Mouse (Mus musculus): ENCODE measurements at regions not wholly inside any gene's neighbourhood (a gene's known extent, or its start where the extent isn't known, plus 50 kb on each side); places are given as distances from the start of the nearest gene placed in this dataset.

DNA sequence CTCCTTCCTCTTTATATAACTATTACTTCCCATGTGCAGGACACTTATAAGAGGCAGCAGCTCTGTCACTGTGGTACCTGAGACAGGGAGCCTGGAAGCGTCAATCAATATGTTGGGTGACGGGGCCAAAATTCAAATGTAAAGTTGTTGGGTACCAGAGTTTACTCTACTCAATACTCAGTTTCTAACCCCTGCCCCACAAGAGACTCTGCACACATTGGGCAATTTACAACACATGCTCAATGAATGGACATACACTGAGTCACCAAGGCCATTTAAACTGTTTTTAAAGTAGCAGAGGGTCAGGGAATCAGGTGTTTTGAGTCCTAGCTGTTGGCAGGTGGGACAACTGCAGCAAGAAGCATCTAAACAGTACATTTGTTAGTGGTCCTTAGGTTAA lies 176.4 kb upstream of the Sall1 start:
- DNase-seq (ENCODE audit: extremely low spot score, low read depth, low spot score), result no peak

DNA sequence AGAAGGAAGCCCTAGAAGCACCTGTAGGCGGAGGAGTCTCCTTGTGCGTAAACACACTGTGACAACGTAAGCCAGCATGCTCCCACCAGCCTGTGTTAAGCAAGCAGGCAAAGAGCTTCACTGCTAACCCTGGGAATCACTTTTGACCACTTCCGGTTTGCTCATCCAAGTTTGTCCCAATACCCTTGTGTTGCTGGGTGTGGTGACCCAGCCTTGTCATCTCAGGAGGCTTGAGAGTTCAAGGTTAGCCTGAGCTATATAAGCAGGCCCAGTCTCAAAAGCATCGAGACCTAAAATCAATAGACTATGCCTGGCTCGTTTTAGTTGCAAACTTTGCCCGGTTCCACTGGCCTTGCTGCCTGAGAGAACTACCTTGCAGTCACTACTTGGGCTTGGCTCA lies 175.2 kb upstream of the Sall1 start:
- DNase-seq (ENCODE audit: extremely low spot score, low read depth, low spot score), result no peak

DNA sequence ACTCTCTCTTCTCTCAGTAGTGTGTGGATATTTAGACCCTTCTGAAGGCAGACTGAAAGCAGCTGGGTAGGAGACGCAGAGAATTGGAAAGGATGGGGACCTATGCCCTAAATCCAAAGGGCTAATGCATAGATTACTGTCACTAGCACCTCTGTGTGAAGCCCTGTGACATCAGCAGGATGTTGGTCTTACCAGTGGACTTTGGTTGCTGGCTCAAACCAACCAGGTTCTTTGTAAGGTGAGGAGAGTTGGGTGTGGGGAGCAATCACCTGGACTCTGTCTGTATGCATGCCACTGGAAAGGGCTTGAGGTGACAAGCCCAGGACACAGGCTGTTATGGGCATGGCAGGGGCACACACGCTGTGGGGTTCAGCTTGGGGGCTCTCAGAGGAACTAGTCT lies 173.7 kb upstream of the Sall1 start:
- DNase-seq (ENCODE audit: extremely low spot score, low read depth, low spot score), result no peak

DNA sequence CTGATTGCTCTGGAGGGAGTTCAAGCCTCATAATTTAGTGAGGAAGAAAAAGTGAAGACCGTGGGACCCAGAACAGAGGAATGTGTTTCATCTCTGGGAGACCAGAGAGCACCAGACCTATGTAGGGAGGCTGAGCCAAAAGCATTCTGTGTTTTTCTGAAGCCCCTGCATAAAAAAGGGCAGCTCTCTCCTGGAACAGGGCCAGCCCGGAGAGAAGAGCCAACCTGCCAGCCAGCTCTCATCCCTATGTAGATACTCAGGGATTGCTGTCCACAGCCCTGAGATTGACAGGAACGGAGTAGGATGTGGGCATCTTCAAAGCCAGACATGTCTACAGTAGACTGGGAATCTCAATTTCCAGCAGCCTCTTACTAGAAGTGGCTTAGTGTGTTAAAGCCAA lies 168.0 kb upstream of the Sall1 start:
- no peak for DNase-seq (ENCODE audit: extremely low spot score, low read depth, low spot score)

DNA sequence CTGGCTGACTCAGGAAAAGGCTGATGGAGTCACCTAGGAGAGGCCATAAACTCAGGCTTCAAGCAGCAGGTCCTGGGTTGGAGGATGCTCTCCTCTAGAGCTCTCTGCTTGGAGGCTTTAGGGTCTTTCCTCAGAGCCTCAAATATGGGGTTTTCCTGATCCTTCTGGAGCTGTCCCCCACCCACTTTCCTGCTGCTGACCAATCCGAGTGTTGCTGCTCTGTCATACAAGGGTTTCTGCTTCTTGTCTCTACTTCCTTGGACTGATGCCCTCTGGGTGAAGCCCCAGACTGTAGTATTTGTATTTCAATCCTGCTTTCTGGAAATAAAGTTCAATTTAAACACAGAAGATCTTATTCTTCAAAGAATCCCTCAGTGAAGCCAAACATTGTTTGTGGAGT lies 166.7 kb upstream of the Sall1 start:
- no peak for DNase-seq (ENCODE audit: extremely low spot score, low read depth, low spot score)

DNA sequence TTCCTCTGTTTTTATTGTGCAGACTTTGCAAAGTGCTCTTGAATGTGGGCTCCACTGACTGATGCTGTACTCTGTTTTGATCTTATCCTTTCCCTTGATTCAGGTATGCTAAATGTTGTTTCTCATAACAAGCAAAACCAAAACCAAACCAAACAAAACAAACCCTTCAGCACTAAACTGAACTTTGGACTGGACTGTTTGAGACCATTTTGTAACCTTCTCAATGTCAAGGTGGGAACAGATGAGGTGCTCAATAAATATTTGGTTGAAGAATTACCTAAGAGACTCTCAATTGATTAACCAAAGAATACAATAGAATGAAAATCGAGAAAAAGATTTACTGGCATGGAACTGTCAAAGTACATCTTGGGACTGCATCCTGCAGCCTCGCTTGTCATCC lies 163.9 kb upstream of the Sall1 start:
- no peak for DNase-seq (ENCODE audit: extremely low spot score, low read depth, low spot score)

DNA sequence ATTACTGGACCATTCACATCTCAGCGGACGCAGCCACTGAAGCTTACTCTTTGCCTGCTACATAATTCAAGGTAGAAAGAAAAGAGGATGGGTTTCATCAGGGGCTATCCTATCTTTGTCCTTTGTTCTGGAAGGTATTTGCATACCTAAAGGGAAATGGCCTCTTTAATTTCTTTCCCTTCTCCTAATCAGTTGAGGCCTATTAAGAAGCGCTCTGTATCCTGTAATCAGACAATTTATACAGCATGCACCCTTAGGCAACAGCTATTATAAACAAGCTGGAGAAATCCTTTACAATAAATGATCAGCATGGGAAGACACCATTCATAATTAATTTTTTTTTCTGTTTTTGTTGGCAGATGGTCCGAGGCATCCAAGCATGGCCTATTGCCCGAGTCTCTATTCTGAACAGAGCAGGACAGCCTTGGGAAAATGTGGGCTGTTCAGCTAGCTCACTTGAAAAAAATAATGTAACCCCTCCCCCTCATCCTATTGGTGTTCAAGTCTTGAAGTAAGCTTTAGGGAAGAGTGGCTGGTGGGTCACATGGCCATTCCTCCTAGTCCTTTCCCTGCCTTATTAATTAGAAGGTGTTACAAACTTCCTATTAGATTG lies 158.6 kb upstream of the Sall1 start:
- no peak for DNase-seq (ENCODE audit: extremely low spot score, low read depth, low spot score)

DNA sequence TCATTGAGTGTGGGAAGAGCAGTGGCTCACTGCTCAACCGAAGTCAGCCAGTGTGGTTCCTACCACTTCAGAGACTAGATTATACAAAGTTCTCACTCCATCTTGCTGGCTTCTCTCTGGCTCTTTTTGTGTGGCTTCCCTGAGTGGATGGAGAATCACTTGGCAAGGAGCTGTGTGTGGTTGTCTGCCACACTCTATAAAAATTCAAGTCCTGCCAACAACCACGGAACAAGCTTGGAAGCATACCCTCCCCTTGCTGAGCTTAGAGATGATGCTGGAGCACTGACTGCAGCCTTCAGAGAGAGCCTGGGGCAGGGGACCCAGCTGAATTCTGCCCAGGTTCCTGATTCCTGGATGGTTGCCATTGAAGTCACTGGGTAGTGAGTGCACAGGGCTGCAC lies 156.3 kb upstream of the Sall1 start:
- DNase-seq (ENCODE audit: extremely low spot score, low read depth, low spot score), result no peak

DNA sequence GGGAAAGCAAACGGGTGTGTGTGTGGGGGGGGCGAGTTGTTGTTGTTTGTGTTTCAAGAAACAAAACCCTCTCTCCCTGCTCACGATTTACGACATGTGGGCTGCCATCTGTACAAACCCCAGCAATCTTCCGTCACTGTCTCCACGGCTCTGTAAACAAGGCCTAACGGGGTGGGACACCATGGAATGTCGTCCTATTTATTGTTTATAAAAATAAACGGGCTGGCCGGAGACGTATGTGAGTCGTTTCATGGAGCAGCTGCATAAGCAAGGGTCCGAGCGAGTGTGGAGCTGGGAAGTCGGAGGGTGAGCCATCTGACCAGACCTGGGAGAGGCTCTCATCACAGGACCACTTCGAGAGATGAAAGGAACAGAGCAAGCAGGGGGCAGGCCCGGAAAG lies 141.4 kb upstream of the Sall1 start:
- DNase-seq (ENCODE audit: extremely low spot score, low read depth, low spot score), result no peak

DNA sequence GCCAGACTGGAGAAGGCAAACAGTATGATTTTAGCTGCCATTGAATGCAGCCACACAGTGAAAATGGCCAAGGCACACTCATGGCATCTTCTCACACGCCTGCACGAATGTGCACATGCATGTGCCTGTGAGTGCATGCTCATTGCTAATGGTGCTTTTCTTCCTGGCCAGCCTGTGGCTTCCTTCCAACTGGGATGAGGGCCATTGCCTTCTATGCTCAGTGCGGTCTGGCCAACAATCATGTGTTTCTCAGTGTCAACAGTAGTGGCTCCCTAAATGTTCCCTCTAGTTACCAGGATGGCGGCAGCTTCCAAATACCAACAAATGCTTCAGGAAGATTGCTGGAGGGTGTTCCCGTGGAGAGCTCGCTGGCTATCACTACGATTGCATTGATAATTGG lies 131.7 kb upstream of the Sall1 start:
- no peak for DNase-seq (ENCODE audit: extremely low spot score, low read depth, low spot score)

DNA sequence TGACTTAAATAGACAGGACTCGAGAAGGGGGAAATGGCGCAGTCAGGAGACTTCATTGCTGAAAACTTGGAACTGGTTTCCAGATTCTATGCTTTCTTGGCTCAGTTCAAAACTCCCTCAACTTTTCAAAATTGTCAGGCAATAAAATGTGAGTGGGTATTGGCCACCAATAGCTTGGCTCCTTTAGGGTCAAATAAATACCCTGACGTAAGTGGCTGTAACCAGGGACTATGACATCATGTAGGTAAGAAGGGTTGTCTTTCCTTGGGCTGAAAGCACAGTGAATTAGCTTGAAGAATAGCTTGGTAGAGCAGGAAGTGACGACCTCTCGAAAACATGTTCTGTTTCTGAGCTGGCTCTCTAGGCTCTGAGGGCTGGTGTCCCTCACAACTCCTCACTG lies 127.6 kb upstream of the Sall1 start:
- no peak for DNase-seq (ENCODE audit: extremely low spot score, low read depth, low spot score)

DNA sequence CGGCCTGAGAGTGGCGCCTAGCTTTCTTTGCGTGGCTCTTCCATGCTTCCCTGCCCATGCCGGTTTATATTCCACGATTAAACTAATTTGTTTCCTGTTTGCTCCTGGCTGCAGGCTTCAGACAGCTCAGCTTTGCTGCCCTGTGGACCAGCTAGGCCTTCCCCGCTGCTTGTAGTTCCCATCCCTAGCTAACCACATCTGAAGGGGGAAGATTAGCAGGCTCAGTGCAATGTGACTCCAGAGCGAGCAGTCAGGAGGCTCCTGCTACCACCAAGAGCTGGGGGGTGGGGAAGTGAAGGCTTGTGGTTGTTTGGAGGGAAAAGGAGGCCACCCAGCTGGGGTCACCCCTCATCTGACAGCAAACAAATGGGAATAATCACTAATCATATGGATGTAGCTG lies 125.5 kb upstream of the Sall1 start:
- no peak for DNase-seq (ENCODE audit: extremely low spot score, low read depth, low spot score)

DNA sequence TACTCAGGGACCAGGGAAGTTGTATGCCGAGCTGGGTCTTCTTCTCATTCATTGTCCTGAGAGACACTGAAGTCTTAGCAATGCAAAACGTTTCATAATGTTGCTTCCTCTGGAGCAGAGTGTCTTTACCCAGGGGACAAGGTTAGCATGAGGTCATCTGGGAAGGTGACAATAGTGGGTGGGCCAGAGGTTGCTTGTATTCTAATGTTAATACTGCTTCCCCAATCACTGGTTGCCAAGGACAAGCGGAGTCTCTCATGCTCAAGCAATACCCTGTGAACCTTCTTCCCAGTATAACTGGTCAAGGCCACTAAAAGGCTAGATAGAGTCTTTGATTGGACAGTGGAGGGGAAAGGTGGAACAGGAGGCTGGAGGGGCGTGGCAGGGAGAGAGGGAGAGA lies 123.1 kb upstream of the Sall1 start:
- no peak for DNase-seq (ENCODE audit: extremely low spot score, low read depth, low spot score)

DNA sequence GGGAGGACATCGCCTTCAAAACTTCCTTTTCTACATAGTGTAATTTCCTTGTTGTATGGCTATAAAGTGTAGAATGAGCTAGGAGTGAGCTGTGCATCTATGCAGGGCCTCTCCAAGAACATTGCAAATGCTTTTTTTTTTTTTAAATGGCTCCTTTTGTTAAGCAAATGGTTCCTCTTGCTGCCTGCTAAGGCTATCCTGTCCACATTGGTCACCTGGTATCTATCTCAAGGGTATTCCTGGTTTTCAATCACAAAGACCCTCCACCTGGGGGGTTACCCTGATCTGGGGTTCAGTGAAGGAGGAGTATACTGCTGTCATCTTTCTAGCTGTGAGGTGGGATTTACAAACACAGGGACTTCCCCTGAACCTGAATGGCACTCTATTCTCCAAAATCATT lies 112.9 kb upstream of the Sall1 start:
- no peak for DNase-seq (ENCODE audit: extremely low spot score, low read depth, low spot score)

DNA sequence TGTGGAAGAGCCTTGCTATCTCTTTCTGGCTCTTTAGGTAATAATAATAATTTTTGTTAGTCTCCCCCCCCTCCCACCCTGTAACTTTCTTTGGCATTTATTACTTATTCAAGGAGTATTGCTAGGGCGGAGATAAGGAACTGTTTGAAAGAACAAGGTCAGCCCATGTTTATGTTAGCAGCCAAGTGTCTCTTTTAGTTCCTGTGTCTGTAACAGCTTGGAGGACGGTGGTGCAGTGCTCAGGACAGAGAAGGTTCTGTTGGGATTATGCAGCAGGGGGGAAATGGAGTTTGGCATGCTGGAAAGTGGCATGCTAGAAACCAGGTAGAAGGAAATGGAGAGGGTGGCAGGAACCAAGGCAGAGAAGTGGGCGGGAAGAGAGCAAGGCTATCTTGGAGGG lies 109.6 kb upstream of the Sall1 start:
- DNase-seq (ENCODE audit: extremely low spot score, low read depth, low spot score), result no peak

DNA sequence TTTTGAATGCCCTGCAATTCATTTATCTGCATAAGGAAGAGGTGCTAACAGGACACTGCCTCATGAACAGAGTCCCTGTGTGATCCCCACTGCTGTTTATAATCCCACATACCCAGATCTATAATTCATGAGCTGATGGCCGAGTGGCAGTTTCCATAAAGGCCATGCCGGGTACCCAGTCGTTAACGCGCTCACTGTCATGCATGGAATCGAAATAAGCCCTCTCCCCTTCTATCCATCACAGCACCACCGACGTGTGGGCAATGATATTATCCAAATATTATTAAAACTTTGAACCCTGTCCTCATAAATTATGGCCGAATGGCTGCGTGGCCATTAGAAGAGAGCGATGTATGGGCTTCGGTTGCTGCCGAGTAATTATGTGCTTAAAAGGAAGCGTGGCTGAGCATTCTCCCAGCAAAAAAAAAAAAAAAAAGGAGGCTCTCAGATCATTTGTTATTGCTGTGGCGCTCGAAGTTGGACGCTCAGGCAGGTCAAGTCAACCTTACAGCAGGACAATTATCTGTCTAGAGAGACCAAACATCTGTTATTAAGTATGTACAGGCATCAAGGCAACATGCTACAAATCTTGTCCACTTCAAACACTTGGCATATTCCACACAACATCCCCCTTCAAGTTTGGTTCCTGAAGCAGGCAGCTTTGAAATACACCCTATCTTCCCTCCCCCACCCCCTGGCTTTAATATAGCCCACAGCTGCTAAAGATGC lies 109.1 kb upstream of the Sall1 start:
- no peak for DNase-seq (ENCODE audit: extremely low spot score, low read depth, low spot score)

DNA sequence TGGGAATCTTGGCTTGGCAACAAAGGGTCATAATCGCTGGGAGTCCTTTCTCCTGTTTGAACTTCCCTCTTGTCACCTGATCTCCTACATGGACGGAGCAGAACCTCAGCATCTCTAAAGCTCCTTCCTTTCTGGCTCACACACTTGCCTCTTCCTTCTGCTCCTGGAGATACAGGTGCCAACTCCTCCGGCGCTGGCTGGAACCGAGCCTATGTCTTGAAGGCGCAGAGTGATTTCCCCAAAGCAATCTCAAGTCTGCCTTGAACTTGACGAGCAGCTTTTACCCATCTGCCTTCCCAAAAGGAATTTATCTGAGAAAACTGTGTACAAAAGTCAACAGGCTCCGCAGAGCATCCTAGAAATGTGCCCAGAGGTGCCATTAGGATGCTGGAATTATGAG lies 108.4 kb upstream of the Sall1 start:
- DNase-seq (ENCODE audit: extremely low spot score, low read depth, low spot score), result no peak

DNA sequence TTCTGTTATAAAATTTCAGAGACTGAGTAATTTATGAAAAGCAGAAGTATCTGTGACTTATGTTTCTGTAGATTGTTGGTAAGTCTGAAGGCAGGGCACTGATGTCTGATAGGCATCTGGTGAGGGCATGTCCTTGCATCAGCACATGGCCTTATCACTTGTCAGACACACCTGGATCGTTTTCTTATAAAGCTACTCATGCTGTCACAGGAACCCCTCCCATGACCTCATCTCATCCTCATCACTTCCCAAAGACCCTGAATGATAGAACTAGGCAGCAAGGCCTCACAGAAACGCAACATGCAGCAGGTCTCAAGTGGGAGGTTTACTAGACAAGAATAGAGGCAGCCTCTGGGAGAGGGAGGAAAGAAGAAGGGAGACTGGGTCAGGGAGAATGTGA lies 107.0 kb upstream of the Sall1 start:
- DNase-seq (ENCODE audit: extremely low spot score, low read depth, low spot score), result no peak

DNA sequence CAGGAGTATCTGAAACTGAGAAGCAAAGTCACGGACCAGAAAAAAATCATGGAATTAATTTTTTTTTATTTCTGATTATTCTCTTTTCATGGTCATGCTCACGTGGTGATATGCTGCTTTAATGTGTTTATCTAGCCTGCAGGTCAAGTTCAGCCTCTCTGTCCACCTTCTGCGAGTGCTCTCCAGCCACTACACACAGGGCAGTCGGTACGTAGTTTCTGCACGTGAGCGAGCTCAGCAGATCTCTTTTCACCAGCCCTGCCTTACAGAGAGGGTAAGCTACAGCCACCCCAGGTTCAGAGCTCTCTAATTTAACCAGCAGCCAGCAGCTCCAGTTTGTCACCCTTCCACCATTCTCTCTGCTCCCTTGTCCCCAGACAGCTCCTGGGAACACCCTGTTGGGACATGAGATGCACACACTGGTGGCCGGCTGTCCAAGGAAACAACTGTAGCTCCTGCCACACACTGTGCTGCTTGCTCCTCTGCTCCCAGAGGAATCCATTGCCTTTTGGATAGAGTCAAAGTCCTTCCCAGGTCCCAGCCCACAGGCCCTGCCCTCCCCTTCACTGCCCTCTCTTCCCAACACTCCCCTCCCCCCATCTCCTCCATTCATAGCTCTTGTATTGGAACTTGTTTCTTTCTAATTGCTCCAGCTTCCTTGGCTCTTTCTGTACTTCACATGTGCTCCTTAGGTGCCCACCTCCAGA lies 97.7 kb upstream of the Sall1 start:
- DNase-seq (ENCODE audit: extremely low spot score, low read depth, low spot score), result no peak

DNA sequence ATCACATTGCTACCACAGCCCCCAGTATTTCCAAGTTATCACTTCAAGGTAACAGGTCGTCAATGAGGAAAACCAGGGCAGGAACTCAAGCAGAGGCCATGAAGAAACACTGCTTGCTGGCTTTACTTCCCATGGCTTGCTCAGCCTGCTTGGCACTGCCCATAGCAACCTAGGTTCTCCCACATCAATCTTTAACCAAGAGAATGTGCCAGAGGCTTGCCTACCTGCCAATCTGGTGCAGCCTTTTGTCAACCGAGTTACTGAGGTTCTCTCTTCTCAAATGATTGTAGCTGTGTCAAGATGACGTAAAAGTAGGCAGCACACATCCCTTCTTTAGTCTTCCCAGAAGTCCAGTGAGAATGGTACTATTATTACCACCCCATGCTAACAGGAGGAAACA lies 95.9 kb upstream of the Sall1 start:
- DNase-seq (ENCODE audit: extremely low spot score, low read depth, low spot score), result no peak

DNA sequence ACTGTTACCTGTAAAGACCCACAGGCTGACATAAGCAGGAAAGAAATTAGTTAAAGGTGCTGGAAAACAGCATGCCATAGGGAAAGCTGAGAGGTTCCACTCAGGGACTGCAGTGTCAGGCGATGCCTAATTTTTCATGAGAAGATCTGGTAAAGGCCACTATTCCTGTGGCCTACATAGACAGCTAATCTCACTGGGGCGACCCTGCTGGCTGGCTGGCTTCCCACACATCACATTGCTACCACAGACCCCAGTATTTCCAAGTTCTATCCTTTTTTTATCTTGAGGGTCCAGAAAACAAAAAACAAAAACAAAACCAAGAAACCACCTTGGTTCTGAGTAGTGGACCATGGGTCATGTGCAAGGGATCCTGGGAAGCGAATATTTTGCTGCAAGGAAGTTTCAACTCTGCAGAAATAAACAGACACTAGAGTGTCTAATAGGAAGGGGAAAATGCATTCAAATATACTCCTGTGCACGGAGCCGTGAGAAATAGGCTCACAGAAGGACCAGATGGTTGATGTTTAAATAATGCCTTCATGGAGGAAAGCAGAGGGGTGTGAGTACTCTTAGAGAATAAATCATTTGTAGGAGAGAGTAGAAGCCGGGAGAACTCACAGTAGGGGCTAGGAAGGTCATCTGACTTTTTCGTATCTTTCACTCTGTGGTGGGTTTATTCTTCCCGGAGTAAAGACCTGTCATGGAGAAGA lies 94.6 kb upstream of the Sall1 start:
- DNase-seq (ENCODE audit: extremely low spot score, low read depth, low spot score), result no peak
